Mouse (Mus musculus): Measurements from ENCODE around the gene Lonrf2. TPM values are rescaled to one million over a fixed set of nuclear protein-coding genes. Genes with fewer than 3 reads are reported as not detected.

Lonrf2 gene
- polyA plus RNA-seq, 1 experiment from 2014 or later, result 0.99 TPM

GRCm38 (mm10) chr1:38760424-38760823 is 76.1 kb downstream of the Lonrf2 start:
- H3K4me2 ChIP-seq, result no peak overlapping the region
- H3K4me1 ChIP-seq (ENCODE audit: insufficient read depth), result peaks cover 9% of the 10 kb centered on the region; the same call in 1 of the 2 replicates
- ATAC-seq (ENCODE audit: insufficient read depth), result peak; percentile 53
- WGBS, result 13% methylated on average over 9 of the region's 9 CpGs
- no peaks in the 10 kb centered on the region for H3K9me3 ChIP-seq (ENCODE audit: low read depth, low read length)
- no peak overlapping the region for H3K4me3 ChIP-seq (ENCODE audit: low read depth, low read length)
- no peak for TF ChIP-seq CTCF (IDR thresholded peaks at IDR 0.05; ENCODE audit: low read depth)
- no peaks in the 10 kb centered on the region for H3K27me3 ChIP-seq (ENCODE audit: insufficient read depth, low read length)
- peak; percentile 59 for DNase-seq
- H3K36me3 ChIP-seq (ENCODE audit: insufficient read depth), result no peaks in the 10 kb centered on the region
- H3K9ac ChIP-seq, result no peak overlapping the region
- no peak overlapping the region for H3K27ac ChIP-seq (ENCODE audit: low read depth)

GRCm38 (mm10) chr1:38757791-38758403 is 78.6 kb downstream of the Lonrf2 start:
- Histone ChIP-seq H3K9me3 (ENCODE audit: low read depth, low read length) (no peaks in the 10 kb centered on the region), H3K9ac (no peak overlapping the region), H3K4me1 (ENCODE audit: insufficient read depth) (peaks cover 7% of the 10 kb centered on the region; the same call in 1 of the 2 replicates), H3K27ac (ENCODE audit: low read depth) (no peak overlapping the region), H3K4me2 (no peak overlapping the region), H3K4me3 (ENCODE audit: low read depth, low read length) (no peak overlapping the region), H3K27me3 (ENCODE audit: insufficient read depth, low read length) (no peaks in the 10 kb centered on the region), H3K36me3 (ENCODE audit: insufficient read depth) (no peaks in the 10 kb centered on the region)
- TF ChIP-seq CTCF (IDR thresholded peaks at IDR 0.05; ENCODE audit: low read depth), result no peak
- DNase-seq (peak; percentile 80), ATAC-seq (ENCODE audit: insufficient read depth) (peak; percentile 65; the same call in 1 of the 2 replicates)
- 27% methylated on average over 5 of the region's 5 CpGs for WGBS

- no peak for DNase-seq
- H3K4me1 ChIP-seq (ENCODE audit: insufficient read depth), result no peaks in the 10 kb centered on the region
- no peak overlapping the region for H3K4me2 ChIP-seq
- no peak overlapping the region for H3K9ac ChIP-seq
- no peak overlapping the region for H3K27ac ChIP-seq (ENCODE audit: low read depth)
- H3K4me3 ChIP-seq (ENCODE audit: low read depth, low read length), result no peak overlapping the region
- H3K9me3 ChIP-seq (ENCODE audit: low read depth, low read length), result no peaks in the 10 kb centered on the region
- no peaks in the 10 kb centered on the region for H3K27me3 ChIP-seq (ENCODE audit: insufficient read depth, low read length)
- no peak for ATAC-seq (ENCODE audit: insufficient read depth)
- H3K36me3 ChIP-seq (ENCODE audit: insufficient read depth), result no peaks in the 10 kb centered on the region
- no peak for TF ChIP-seq CTCF (IDR thresholded peaks at IDR 0.05; ENCODE audit: low read depth)
- whole genome bisulfite sequencing, result 37% methylated on average over 1 of the region's 1 CpGs
Measured at GRCm38 (mm10) chr1:38743863-38744262, 92.6 kb downstream of the Lonrf2 start.

Other genes starting within 250 kb of the Lonrf2 start
- 14.5 and 15.2 TPM in 2 replicates for gene Aff3, start 171.8 kb downstream of the Lonrf2 start, polyA plus RNA-seq (2014; fragmentation: Nextera tagmentation; extraction: Ambion mirVana)
- gene Chst10, start 61.5 kb upstream of the Lonrf2 start, polyA plus RNA-seq (2014; fragmentation: Nextera tagmentation; extraction: Ambion mirVana), result 2.2 and 3.9 TPM in 2 replicates
- not detected in 2 replicates for gene Nms, start 102.4 kb upstream of the Lonrf2 start, polyA plus RNA-seq (2014; fragmentation: Nextera tagmentation; extraction: Ambion mirVana)
- gene Pdcl3, start 148.9 kb upstream of the Lonrf2 start, polyA plus RNA-seq (2014; fragmentation: Nextera tagmentation; extraction: Ambion mirVana), result 148 and 161 TPM in 2 replicates

Data from lung, embryonic 14.5 days (tissue).